ENCODE assay signal across 8 mouse cellular contexts in the genomic region with DNA sequence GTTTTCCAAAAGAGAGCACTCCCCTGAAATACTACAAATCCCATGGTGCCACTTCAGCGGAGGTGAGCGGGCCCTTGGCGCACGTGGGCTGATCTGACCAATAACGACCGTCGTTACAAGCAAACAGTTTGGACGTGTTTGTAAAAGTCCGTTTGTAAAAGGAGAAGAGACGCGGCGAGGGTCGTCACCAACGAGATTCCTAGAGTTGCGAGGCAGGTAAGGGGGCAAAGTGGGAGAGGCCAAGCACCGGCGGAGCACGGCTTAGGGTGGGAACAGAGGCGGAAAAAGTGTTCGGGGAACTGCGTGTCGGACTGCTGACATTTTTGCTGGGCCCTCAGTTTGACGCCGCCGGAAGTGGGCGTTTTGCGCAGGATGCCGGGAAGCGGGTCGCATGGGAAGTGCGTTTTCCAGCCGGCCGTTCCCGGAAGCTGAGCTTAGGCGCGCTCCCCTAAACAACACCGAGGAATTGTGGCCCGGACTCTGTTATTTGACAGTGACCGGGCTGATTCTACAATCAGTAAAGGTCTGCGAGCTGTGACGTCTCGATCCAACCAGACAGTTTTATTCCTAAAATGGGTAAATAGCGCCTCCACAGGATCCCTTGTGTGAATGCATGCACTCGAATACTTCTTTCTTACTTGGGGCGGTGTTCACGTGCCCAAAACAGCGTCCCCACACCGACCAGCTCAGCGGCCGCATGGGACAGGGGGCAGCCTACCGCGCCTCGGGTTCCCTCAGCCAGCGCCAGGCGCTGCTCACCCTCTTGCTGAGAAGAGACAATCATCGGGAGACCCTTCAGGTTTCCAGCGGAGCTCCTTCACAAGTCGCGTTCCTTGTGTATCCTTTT. TPM values are rescaled to one million over a fixed set of nuclear protein-coding genes. Genes with fewer than 3 reads are reported as not detected.
DNase-seq lines count a peak whose midpoint lies in the region; ATAC-seq and TF ChIP-seq lines count a peak whose summit lies in the region.

TSS of gene C87436 (plus strand) at position 103 of the 847 bp plus-strand sequence.

- peak; percentile 75 for TF ChIP-seq CTCF in Patski (IDR thresholded peaks at IDR 0.05)

- peak within 1 kb of the TSS; percentile 92 for H3K27ac ChIP-seq in hindbrain, embryonic 13.5 days

- H3K4me2 ChIP-seq in hindbrain, embryonic 13.5 days = peak within 1 kb of the TSS; percentile 78

- ATAC-seq in Patski = peak; percentile 82
- ATAC-seq in hindbrain, embryonic 13.5 days (ENCODE audit: low FRiP score) = peak; percentile 97

- CTCF ChIA-PET in Patski (lab: Charles Lee) = interaction anchor here (1.3 to 1.9 kb wide), 3 partner anchors 10 to 103 kb away, joined by 3 to 7 read pairs (median 5); no protein-coding TSS in a partner anchor

- H3K9me3 ChIP-seq in hindbrain, embryonic 13.5 days = no peaks in the 10 kb centered on the region

- no peaks in the 10 kb centered on the region for H3K27me3 ChIP-seq in Patski
- no peaks in the 10 kb centered on the region for H3K27me3 ChIP-seq in hindbrain, embryonic 13.5 days

- H3K36me3 ChIP-seq in hindbrain, embryonic 13.5 days = peaks cover 35% of the 10 kb centered on the region

- peaks cover 18% of the 10 kb centered on the region for H3K4me1 ChIP-seq in hindbrain, embryonic 13.5 days (replicated peaks)

- peak within 1 kb of the TSS; percentile 86 for H3K9ac ChIP-seq in hindbrain, embryonic 13.5 days

- in situ Hi-C loops in Patski (cut with MboI; ENCODE audit: low pct_unique_long_range_greater_than_20kb) = loop anchor here (10.0 kb wide), 2 partner anchors 96 to 236 kb away; no protein-coding TSS in a partner anchor

- POLR2A ChIA-PET in Patski (lab: Charles Lee) = interaction anchor here (0.7 to 1.6 kb wide), 3 partner anchors 12 to 86 kb away, joined by 3 read pairs; no protein-coding TSS in a partner anchor

- WGBS in hindbrain, embryonic 13.5 days = under 1% methylated on average over 59 of the region's 59 CpGs

- peak within 1 kb of the TSS; percentile 90 for H3K4me3 ChIP-seq in hindbrain, embryonic 13.5 days

- DNase-seq in Patski (ENCODE audit: low read depth, low spot score) = peak; percentile 84
- peak; percentile 94 to 95 for DNase-seq in cerebellum, postnatal 14 days
- DNase-seq in frontal cortex, postnatal 14 days (ENCODE audit: low spot score in 2 of 2) = peak; percentile 93 to 95
- peak; percentile 93 to 97 for DNase-seq in layer of hippocampus, postnatal 25 days (ENCODE audit: extremely low spot score in 1 of 2, low spot score in 1 of 2)
- DNase-seq in lung, postnatal 25 days (ENCODE audit: low spot score) = peak; percentile 95
- DNase-seq in retina, embryonic 14.5 days (ENCODE audit: low spot score) = peak; percentile 95
- DNase-seq in thymus, postnatal 4 days = peak; percentile 91

RNA-seq across cellular contexts. Expression of gene C87436, which starts in this region (rescaled TPM):
- polyA plus RNA-seq in Patski (2021) = 16.1 TPM
- polyA plus RNA-seq in hindbrain, embryonic 13.5 days (2015; fragmentation: Nextera tagmentation; extraction: Ambion mirVana) = 25.7 and 28.0 TPM in 2 replicates
- total RNA-seq in layer of hippocampus, postnatal 25 days (2021) = 10 to 100 TPM; 16.1 to 17.4 TPM

Comparison
In these comparisons a context has a peak if more than half of its experiments do, and no peak if none do; other contexts are left out.
1. Peak in every context shown above with its lines: DNase-seq, ATAC-seq, H3K4me3 ChIP-seq and H3K27ac ChIP-seq.